Mouse (Mus musculus): Measurements from ENCODE around the gene Adgrb3.

GRCm38 (mm10) chr1:25364186-25364585, 465.3 kb downstream of the Adgrb3 start:
- no peak for TF ChIP-seq POLR2A (IDR thresholded peaks at IDR 0.05; ENCODE audit: extremely low read depth, insufficient read depth, low read length)
- no peak for TF ChIP-seq CTCF (IDR thresholded peaks at IDR 0.05; ENCODE audit: low read depth, low read length)
